19 mouse cellular contexts compared by ENCODE assay signal in genomic region chr11:89267520-89267919, GRCm38 (mm10). TPM values are rescaled to one million over a fixed set of nuclear protein-coding genes. Genes with fewer than 3 reads are reported as not detected.
"Had no signal": no experiment of that assay in that cellular context is flagged by ENCODE, and none has a peak within 500 bp of the region (broad histone marks: within the 10 kb centered on the region; RNA-seq: fewer than 3 reads in every experiment).

No protein-coding gene starts in this region.

- H3K36me3 ChIP-seq: neural tube, embryonic 12.5 days; neural tube, embryonic 13.5 days; neural tube, embryonic 15.5 days; stomach, embryonic 15.5 days had no signal

- H3K9me3 ChIP-seq: neural tube, embryonic 12.5 days; neural tube, embryonic 13.5 days; neural tube, embryonic 15.5 days; stomach, embryonic 15.5 days had no signal

- H3K27ac ChIP-seq: neural tube, embryonic 12.5 days; neural tube, embryonic 13.5 days; neural tube, embryonic 15.5 days; stomach, embryonic 15.5 days; stomach, postnatal 0 days had no signal

- H3K4me3 ChIP-seq: neural tube, embryonic 12.5 days; neural tube, embryonic 13.5 days; neural tube, embryonic 15.5 days; stomach, embryonic 15.5 days had no signal

- H3K9ac ChIP-seq: neural tube, embryonic 12.5 days; neural tube, embryonic 13.5 days; neural tube, embryonic 15.5 days; stomach, embryonic 15.5 days had no signal

- H3K4me2 ChIP-seq: neural tube, embryonic 12.5 days; neural tube, embryonic 13.5 days; neural tube, embryonic 15.5 days; stomach, embryonic 15.5 days had no signal

- DNase-seq: retina, postnatal 1 day; right cerebral cortex, adult 18-20 months; right cerebral cortex, postnatal 14 days; right cerebral cortex, postnatal 25 days; right cerebral cortex, postnatal 4 days; spleen, adult 18-20 months; thymus, adult 18-20 months; thymus, adult 2 months; thymus, postnatal 14 days; thymus, postnatal 25 days; thymus, postnatal 36 days; thymus, postnatal 4 days had no signal

- H3K27me3 ChIP-seq: neural tube, embryonic 12.5 days; neural tube, embryonic 13.5 days; neural tube, embryonic 15.5 days; stomach, embryonic 15.5 days had no signal

RNA-seq across cellular contexts. Expression of gene Nog, which starts 34.6 kb away (rescaled TPM):
- total RNA-seq: neutrophil, adult 5-6 weeks had no signal
- polyA plus RNA-seq: testis, adult 2 months had no signal
